Mouse (Mus musculus): Measurements from ENCODE around the gene Zfp316. TPM values are rescaled to one million over a fixed set of nuclear protein-coding genes. Genes with fewer than 3 reads are reported as not detected.

The Zfp316 gene
- polyA plus RNA-seq, 2 experiments, result 2.8 to 9.1 TPM

GRCm38 (mm10) chr5:143261636-143262035 is 8.2 kb downstream of the Zfp316 start:
- no peak for ATAC-seq (ENCODE audit: low FRiP score, low read depth)
- H3K36me3 ChIP-seq (ENCODE audit: control insufficient read depth, insufficient read depth, low read length), result peaks cover 52% of the 10 kb centered on the region
- no peak overlapping the region for H3K4me3 ChIP-seq (replicated peaks; ENCODE audit: low read length)
- TF ChIP-seq POLR2A (IDR thresholded peaks at IDR 0.05; ENCODE audit: borderline replicate concordance, extremely low read depth, insufficient read depth, insufficient read length), result no peak
- no peaks in the 10 kb centered on the region for H3K4me1 ChIP-seq (ENCODE audit: control insufficient read depth, insufficient read depth, low read length)
- no peak overlapping the region for H3K4me2 ChIP-seq (replicated peaks; ENCODE audit: low read depth, low read length, severe bottlenecking)
- H3K27ac ChIP-seq (replicated peaks; ENCODE audit: low read depth, low read length), result no peak overlapping the region
- DNase-seq (ENCODE audit: low spot score), result no peak
- 93% methylated on average over 8 of the region's 8 CpGs for WGBS
- no peaks in the 10 kb centered on the region for H3K9me3 ChIP-seq (ENCODE audit: control insufficient read depth, low read length)
- no peak overlapping the region for H3K9ac ChIP-seq (ENCODE audit: low read depth, low read length, severe bottlenecking)
- peaks cover 16% of the 10 kb centered on the region for H3K27me3 ChIP-seq (ENCODE audit: control insufficient read depth, insufficient read depth, low read length)

GRCm38 (mm10) chr5:143255802-143256201 is 14.0 kb downstream of the Zfp316 start:
- Histone ChIP-seq H3K36me3 (ENCODE audit: control insufficient read depth, insufficient read depth, low read length) (peaks cover 75% of the 10 kb centered on the region), H3K9ac (ENCODE audit: low read depth, low read length, severe bottlenecking) (no peak overlapping the region), H3K27me3 (ENCODE audit: control insufficient read depth, insufficient read depth, low read length) (peaks cover 67% of the 10 kb centered on the region), H3K4me3 (replicated peaks; ENCODE audit: low read length) (no peak overlapping the region), H3K27ac (replicated peaks; ENCODE audit: low read depth, low read length) (no peak overlapping the region), H3K4me2 (replicated peaks; ENCODE audit: low read depth, low read length, severe bottlenecking) (no peak overlapping the region), H3K4me1 (ENCODE audit: control insufficient read depth, insufficient read depth, low read length) (peaks cover 13% of the 10 kb centered on the region), H3K9me3 (ENCODE audit: control insufficient read depth, low read length) (no peaks in the 10 kb centered on the region)
- 83% methylated on average over 5 of the region's 5 CpGs for WGBS
- DNase-seq (ENCODE audit: low spot score) (no peak), ATAC-seq (ENCODE audit: low FRiP score, low read depth) (no peak)
- no peak for TF ChIP-seq POLR2A (IDR thresholded peaks at IDR 0.05; ENCODE audit: borderline replicate concordance, extremely low read depth, insufficient read depth, insufficient read length)

DNA sequence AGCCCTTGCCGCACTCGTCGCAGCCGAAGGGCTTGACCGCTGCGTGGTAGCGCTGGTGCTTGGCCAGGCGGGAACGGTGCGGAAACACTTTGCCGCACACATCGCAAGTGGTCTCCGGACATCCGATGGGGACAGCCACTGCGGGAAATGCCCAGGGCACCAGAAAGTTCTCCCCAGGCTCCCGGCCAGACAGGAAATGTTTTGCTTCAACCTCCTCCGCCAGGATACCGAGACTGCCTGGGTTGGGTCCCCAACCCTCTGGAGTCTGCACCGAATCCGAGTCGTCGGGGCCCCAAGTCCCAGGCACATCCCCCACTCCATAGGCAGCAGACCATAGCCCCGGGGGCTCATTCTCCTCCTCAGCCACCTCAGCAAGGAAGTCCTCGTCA is 14.7 kb downstream of the Zfp316 start:
- no peak overlapping the region for H3K27ac ChIP-seq (replicated peaks; ENCODE audit: low read depth, low read length)
- peak overlapping the region; percentile 41; the same call in 1 of the 2 replicates for H3K4me3 ChIP-seq (replicated peaks; ENCODE audit: low read length)
- H3K9ac ChIP-seq (ENCODE audit: low read depth, low read length, severe bottlenecking), result no peak overlapping the region
- ATAC-seq (ENCODE audit: low FRiP score, low read depth), result no peak
- TF ChIP-seq POLR2A (IDR thresholded peaks at IDR 0.05; ENCODE audit: borderline replicate concordance, extremely low read depth, insufficient read depth, insufficient read length), result no peak
- no peak overlapping the region for H3K4me2 ChIP-seq (replicated peaks; ENCODE audit: low read depth, low read length, severe bottlenecking)
- H3K4me1 ChIP-seq (ENCODE audit: control insufficient read depth, insufficient read depth, low read length), result peaks cover 13% of the 10 kb centered on the region
- H3K27me3 ChIP-seq (ENCODE audit: control insufficient read depth, insufficient read depth, low read length), result peaks cover 67% of the 10 kb centered on the region
- H3K36me3 ChIP-seq (ENCODE audit: control insufficient read depth, insufficient read depth, low read length), result peaks cover 69% of the 10 kb centered on the region
- 32% methylated on average over 16 of the region's 24 CpGs for whole genome bisulfite sequencing
- no peak for DNase-seq (ENCODE audit: low spot score)
- no peaks in the 10 kb centered on the region for H3K9me3 ChIP-seq (ENCODE audit: control insufficient read depth, low read length)

DNA sequence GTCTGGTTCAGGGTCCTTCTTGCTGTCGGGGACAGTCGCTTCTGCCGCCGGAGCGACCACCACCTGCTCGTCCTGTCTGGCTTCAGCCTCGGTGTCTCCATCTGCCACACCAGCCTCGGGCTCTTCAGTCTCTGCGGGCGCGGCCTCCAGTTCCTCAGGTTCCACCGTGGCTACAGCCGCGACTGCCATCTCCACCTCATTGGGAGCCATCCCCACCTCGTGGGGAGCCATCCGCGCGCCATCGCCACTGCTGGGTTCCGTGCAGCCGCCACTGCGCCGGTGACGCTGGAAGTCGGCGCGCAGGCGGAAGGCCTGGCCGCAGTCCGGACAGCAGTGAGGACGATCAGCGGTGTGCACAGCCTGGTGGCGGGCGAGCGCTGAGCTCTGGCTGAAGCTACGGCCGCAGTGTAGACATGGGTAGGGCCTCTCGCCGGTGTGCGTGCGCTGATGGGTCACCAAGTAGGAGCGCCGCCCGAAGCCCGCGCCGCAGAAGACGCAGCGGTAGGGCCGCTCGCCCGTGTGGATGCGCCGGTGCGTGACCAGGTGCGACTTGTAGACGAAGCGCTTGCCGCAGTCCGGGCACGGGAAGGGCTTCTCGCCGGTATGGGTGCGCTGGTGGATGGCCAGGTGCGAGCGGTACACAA is 15.2 kb downstream of the Zfp316 start:
- no peak for TF ChIP-seq POLR2A (IDR thresholded peaks at IDR 0.05; ENCODE audit: borderline replicate concordance, extremely low read depth, insufficient read depth, insufficient read length)
- 16% methylated on average over 62 of the region's 66 CpGs for WGBS
- Histone ChIP-seq H3K9ac (ENCODE audit: low read depth, low read length, severe bottlenecking) (no peak overlapping the region), H3K4me1 (ENCODE audit: control insufficient read depth, insufficient read depth, low read length) (peaks cover 13% of the 10 kb centered on the region), H3K4me2 (replicated peaks; ENCODE audit: low read depth, low read length, severe bottlenecking) (peak overlapping the region; percentile 77), H3K9me3 (ENCODE audit: control insufficient read depth, low read length) (no peaks in the 10 kb centered on the region), H3K36me3 (ENCODE audit: control insufficient read depth, insufficient read depth, low read length) (peaks cover 72% of the 10 kb centered on the region), H3K27me3 (ENCODE audit: control insufficient read depth, insufficient read depth, low read length) (peaks cover 67% of the 10 kb centered on the region), H3K4me3 (replicated peaks; ENCODE audit: low read length) (peak overlapping the region; percentile 41), H3K27ac (replicated peaks; ENCODE audit: low read depth, low read length) (no peak overlapping the region)
- ATAC-seq (ENCODE audit: low FRiP score, low read depth) (no peak), DNase-seq (ENCODE audit: low spot score) (no peak)

DNA sequence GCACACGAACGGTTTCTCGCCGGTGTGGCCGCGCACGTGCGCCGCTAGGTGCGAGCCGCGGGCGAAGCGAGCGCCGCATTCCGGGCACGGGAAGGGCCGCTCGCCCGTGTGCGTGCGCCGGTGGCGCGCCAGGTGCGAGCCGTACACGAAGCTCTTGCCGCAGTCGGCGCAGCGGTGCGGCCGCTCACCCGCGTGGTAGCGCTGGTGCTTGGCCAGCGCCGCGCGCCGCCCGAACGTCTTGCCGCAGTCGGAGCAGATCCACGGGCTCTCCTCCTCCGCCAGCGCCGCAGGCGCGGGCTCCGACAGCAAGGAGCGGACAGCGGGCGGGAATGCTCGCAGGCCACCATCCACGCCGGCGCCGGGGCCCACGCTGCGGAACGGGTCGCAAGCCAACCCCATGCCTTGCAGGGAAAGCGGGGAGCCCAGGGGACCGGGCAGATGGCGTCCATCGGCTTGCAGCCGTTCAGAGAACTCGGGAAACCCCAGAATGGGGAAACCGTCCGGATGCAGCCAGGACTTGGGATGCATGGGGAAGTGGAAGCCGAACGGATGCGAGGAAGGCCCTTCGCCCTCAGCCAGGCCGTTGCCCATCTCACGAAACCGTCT is 15.8 kb downstream of the Zfp316 start:
- WGBS, result 4% methylated on average over 77 of the region's 81 CpGs
- H3K9ac ChIP-seq (ENCODE audit: low read depth, low read length, severe bottlenecking), result peak overlapping the region; percentile 38; the same call in 1 of the 2 replicates
- H3K27ac ChIP-seq (replicated peaks; ENCODE audit: low read depth, low read length), result no peak overlapping the region
- peaks cover 13% of the 10 kb centered on the region for H3K4me1 ChIP-seq (ENCODE audit: control insufficient read depth, insufficient read depth, low read length)
- H3K27me3 ChIP-seq (ENCODE audit: control insufficient read depth, insufficient read depth, low read length), result peaks cover 67% of the 10 kb centered on the region
- peak overlapping the region; percentile 41 for H3K4me3 ChIP-seq (replicated peaks; ENCODE audit: low read length)
- peak overlapping the region; percentile 77 for H3K4me2 ChIP-seq (replicated peaks; ENCODE audit: low read depth, low read length, severe bottlenecking)
- ATAC-seq (ENCODE audit: low FRiP score, low read depth) (peak; percentile 35; the same call in 1 of the 2 replicates), DNase-seq (ENCODE audit: low spot score) (no peak)
- H3K36me3 ChIP-seq (ENCODE audit: control insufficient read depth, insufficient read depth, low read length), result peaks cover 72% of the 10 kb centered on the region
- no peak for TF ChIP-seq POLR2A (IDR thresholded peaks at IDR 0.05; ENCODE audit: borderline replicate concordance, extremely low read depth, insufficient read depth, insufficient read length)
- no peaks in the 10 kb centered on the region for H3K9me3 ChIP-seq (ENCODE audit: control insufficient read depth, low read length)
